Mouse (Mus musculus): Measurements from ENCODE around the gene Bola2. TPM values are rescaled to one million over a fixed set of nuclear protein-coding genes. Genes with fewer than 3 reads are reported as not detected.
"Not testable (repeated sequence)": the region's sequence is repeated elsewhere in the genome, so short reads cannot be mapped to it uniquely, and the experiment has no call there.

Bola2 gene
- total and polyA plus RNA-seq, 3 experiments: 163 to 436 TPM; not detected in 1

DNA sequence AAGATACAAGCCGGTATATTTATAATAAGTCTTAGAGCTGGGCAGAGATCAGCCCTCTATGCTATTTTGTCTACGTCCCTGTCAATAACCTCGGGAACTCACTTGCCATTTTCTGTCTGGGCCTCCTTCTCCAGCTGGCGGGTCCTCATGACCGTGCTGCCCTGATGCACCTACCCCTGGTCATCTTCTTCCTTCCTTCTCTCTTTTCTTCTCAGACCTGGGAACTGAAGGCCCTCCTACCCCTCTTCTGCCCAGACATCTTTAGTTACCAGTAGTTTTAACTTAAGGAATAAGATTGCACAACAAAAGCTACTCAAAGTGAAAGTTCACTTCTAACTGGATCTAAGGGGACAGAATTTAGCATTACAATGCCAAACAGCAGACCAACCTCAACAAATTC, 15.5 kb upstream of the Bola2 start:
- Histone ChIP-seq H3K9ac (ENCODE audit: control insufficient read depth, low read depth, low read length, poor library complexity, severe bottlenecking) (no peak overlapping the region), H3K4me1 (ENCODE audit: control insufficient read depth in 1 of 2, insufficient read depth in 2 of 2, low read length in 2 of 2) (no peaks in the 10 kb centered on the region), H3K4me3 (ENCODE audit: control insufficient read depth in 1 of 2, insufficient read depth in 1 of 2, low read depth in 2 of 2, low read length in 2 of 2) (no peak overlapping the region), H3K9me3 (replicated peaks; ENCODE audit: insufficient read depth, low read length) (no peaks in the 10 kb centered on the region), H3K27me3 (ENCODE audit: control insufficient read depth in 1 of 2, insufficient read depth in 2 of 2, low read length in 2 of 2) (no peaks in the 10 kb centered on the region), H3K27ac (ENCODE audit: control insufficient read depth, low read depth, low read length) (no peak overlapping the region), H3K36me3 (ENCODE audit: control insufficient read depth in 1 of 2, insufficient read depth in 2 of 2, low read length in 2 of 2) (no peaks in the 10 kb centered on the region; a peak in 1 of 4 replicates), H3K79me2 (ENCODE audit: control insufficient read depth, insufficient read depth, low read length, poor library complexity) (no peaks in the 10 kb centered on the region)
- no peak for DNase-seq (ENCODE audit: low read depth, low spot score)
- TF ChIP-seq ELF1 (IDR thresholded peaks at IDR 0.05; ENCODE audit: low read depth, low read length): no peak
- no peak for TF ChIP-seq CHD2 (IDR thresholded peaks at IDR 0.05; ENCODE audit: low read length)
- TF ChIP-seq ZKSCAN1 (IDR thresholded peaks at IDR 0.05; ENCODE audit: low read depth, low read length): no peak
- TF ChIP-seq NRF1 (IDR thresholded peaks at IDR 0.05; ENCODE audit: insufficient read depth, low read depth, low read length, poor library complexity, severe bottlenecking): no peak
- no peak for TF ChIP-seq POLR2AphosphoS2 (IDR thresholded peaks at IDR 0.05; ENCODE audit: low read length)
- TF ChIP-seq MAZ (IDR thresholded peaks at IDR 0.05; ENCODE audit: low read depth, low read length): no peak
- TF ChIP-seq TCF12 (IDR thresholded peaks at IDR 0.05; ENCODE audit: low read depth, low read length): no peak
- TF ChIP-seq MYC (IDR thresholded peaks at IDR 0.05; ENCODE audit: low read depth, low read length): no peak
- TF ChIP-seq SMC3 (IDR thresholded peaks at IDR 0.05; ENCODE audit: low read depth, low read length): no peak
- no peak for TF ChIP-seq USF2 (IDR thresholded peaks at IDR 0.05; ENCODE audit: borderline replicate concordance in 1 of 2, insufficient read depth in 1 of 2, low read depth in 1 of 2, low read length in 2 of 2)
- TF ChIP-seq ZC3H11A (IDR thresholded peaks at IDR 0.05; ENCODE audit: low read depth, low read length): no peak
- no peak for TF ChIP-seq POLR2A (IDR thresholded peaks at IDR 0.05; ENCODE audit: control insufficient read depth in 1 of 2, insufficient read depth in 1 of 2, low read depth in 1 of 2, low read length in 2 of 2, poor library complexity in 1 of 2)
- no peak for TF ChIP-seq E2F4 (IDR thresholded peaks at IDR 0.05; ENCODE audit: borderline replicate concordance, low read depth, low read length)
- TF ChIP-seq MYB (IDR thresholded peaks at IDR 0.05; ENCODE audit: low read depth, low read length): no peak
- no peak for TF ChIP-seq RAD21 (IDR thresholded peaks at IDR 0.05; ENCODE audit: low read depth, low read length)

DNA sequence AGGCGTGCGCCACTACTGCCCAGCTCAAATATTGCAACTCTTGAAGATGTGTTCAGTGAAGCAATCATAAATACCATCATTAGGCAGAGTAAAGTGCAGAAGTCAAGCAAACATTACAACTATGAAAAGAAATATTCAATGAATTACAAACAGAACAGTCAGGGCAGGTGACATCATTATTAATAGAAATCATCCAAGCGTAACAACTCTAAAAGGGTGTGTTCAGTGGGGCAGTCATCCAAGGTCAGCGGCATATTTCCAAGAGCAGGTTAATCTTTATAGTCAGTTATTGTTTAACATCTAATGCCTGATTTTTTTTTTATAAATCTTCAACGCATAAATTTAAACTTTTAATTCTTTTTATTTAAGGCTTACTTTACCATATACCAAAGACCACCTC, 14.0 kb upstream of the Bola2 start:
- Histone ChIP-seq H3K36me3 (ENCODE audit: control insufficient read depth in 1 of 2, insufficient read depth in 2 of 2, low read length in 2 of 2) (no peaks in the 10 kb centered on the region; a peak in 1 of 4 replicates), H3K27me3 (ENCODE audit: control insufficient read depth in 1 of 2, insufficient read depth in 2 of 2, low read length in 2 of 2) (no peaks in the 10 kb centered on the region), H3K27ac (ENCODE audit: control insufficient read depth, low read depth, low read length) (no peak overlapping the region), H3K79me2 (ENCODE audit: control insufficient read depth, insufficient read depth, low read length, poor library complexity) (no peaks in the 10 kb centered on the region), H3K4me3 (ENCODE audit: control insufficient read depth in 1 of 2, insufficient read depth in 1 of 2, low read depth in 2 of 2, low read length in 2 of 2) (no peak overlapping the region), H3K9me3 (replicated peaks; ENCODE audit: insufficient read depth, low read length) (no peaks in the 10 kb centered on the region), H3K9ac (ENCODE audit: control insufficient read depth, low read depth, low read length, poor library complexity, severe bottlenecking) (no peak overlapping the region), H3K4me1 (ENCODE audit: control insufficient read depth in 1 of 2, insufficient read depth in 2 of 2, low read length in 2 of 2) (no peaks in the 10 kb centered on the region)
- DNase-seq (ENCODE audit: low read depth, low spot score): no peak
- no peak for TF ChIP-seq MXI1 (IDR thresholded peaks at IDR 0.05; ENCODE audit: low read depth, low read length)
- no peak for TF ChIP-seq EP300 (IDR thresholded peaks at IDR 0.05; ENCODE audit: low read depth in 1 of 2, low read length in 2 of 2)
- TF ChIP-seq MYB (IDR thresholded peaks at IDR 0.05; ENCODE audit: low read depth, low read length): no peak
- TF ChIP-seq SIN3A (IDR thresholded peaks at IDR 0.05; ENCODE audit: low read length): no peak
- TF ChIP-seq MAZ (IDR thresholded peaks at IDR 0.05; ENCODE audit: low read depth, low read length): no peak
- TF ChIP-seq MAX (IDR thresholded peaks at IDR 0.05; ENCODE audit: low read length): no peak
- TF ChIP-seq SMC3 (IDR thresholded peaks at IDR 0.05; ENCODE audit: low read depth, low read length): no peak
- no peak for TF ChIP-seq GABPA (IDR thresholded peaks at IDR 0.05; ENCODE audit: low read depth, low read length)
- TF ChIP-seq HCFC1 (IDR thresholded peaks at IDR 0.05; ENCODE audit: low read depth, low read length): no peak
- no peak for TF ChIP-seq USF2 (IDR thresholded peaks at IDR 0.05; ENCODE audit: borderline replicate concordance in 1 of 2, insufficient read depth in 1 of 2, low read depth in 1 of 2, low read length in 2 of 2)
- TF ChIP-seq CHD1 (IDR thresholded peaks at IDR 0.05; ENCODE audit: low read depth, low read length): no peak
- no peak for TF ChIP-seq USF1 (IDR thresholded peaks at IDR 0.05; ENCODE audit: low read depth, low read length)
- TF ChIP-seq ELF1 (IDR thresholded peaks at IDR 0.05; ENCODE audit: low read depth, low read length): no peak

DNA sequence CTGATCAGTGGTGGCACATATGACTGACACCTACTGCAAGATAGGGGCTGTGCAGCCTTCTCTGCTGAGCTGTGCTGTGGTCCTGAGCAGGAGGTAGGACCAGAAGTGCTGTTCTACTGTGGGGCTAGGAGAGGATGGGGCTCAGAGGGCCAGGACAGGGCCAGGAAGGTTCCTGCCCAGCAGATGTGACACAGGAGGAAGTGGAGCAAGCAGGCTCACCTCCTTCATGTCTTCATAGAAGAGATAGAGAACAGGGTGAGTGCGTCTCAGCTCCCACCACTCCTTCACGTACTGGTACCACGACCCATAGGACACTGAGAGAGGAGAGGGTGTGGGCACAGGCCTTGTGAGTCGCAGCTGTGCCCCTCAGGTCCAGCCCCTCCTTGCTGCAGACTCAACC, 7.0 kb upstream of the Bola2 start:
- H3K27me3 ChIP-seq (ENCODE audit: control insufficient read depth in 1 of 2, insufficient read depth in 2 of 2, low read length in 2 of 2); H3K4me1 ChIP-seq (ENCODE audit: control insufficient read depth in 1 of 2, insufficient read depth in 2 of 2, low read length in 2 of 2); H3K9ac ChIP-seq (ENCODE audit: control insufficient read depth, low read depth, low read length, poor library complexity, severe bottlenecking); H3K79me2 ChIP-seq (ENCODE audit: control insufficient read depth, insufficient read depth, low read length, poor library complexity); H3K36me3 ChIP-seq (ENCODE audit: control insufficient read depth in 1 of 2, insufficient read depth in 2 of 2, low read length in 2 of 2); H3K9me3 ChIP-seq (replicated peaks; ENCODE audit: insufficient read depth, low read length); H3K27ac ChIP-seq (ENCODE audit: control insufficient read depth, low read depth, low read length); H3K4me3 ChIP-seq (ENCODE audit: control insufficient read depth in 1 of 2, insufficient read depth in 1 of 2, low read depth in 2 of 2, low read length in 2 of 2); DNase-seq (ENCODE audit: low read depth, low spot score): not testable (repeated sequence)

All from MEL (cell line).